Mouse (Mus musculus): Measurements from ENCODE around the gene Myh14.

GRCm38 (mm10) chr7:44649990-44650389, 20.7 kb downstream of the Myh14 start:
- TF ChIP-seq MYOG (IDR thresholded peaks at IDR 0.05; ENCODE audit: control insufficient read depth, extremely low read depth, insufficient read length) (no peak), CTCF (IDR thresholded peaks at IDR 0.05; ENCODE audit: control insufficient read depth, insufficient read depth, insufficient read length) (peak; percentile 66)

Measured in C2C12 (cell line).